Mouse (Mus musculus) heart, embryonic 16.5 days (tissue): ENCODE results near the gene Snapc5. TPM values are rescaled to one million over a fixed set of nuclear protein-coding genes. Genes with fewer than 3 reads are reported as not detected.

ENCODE experiments used
- ATAC-seq: fragments of 200-750 bp; cut with Nextera tagmentation; replicated peaks from 2 replicates; pipeline ENCODE4 v1.8.0; 2017; ENCODE audit warnings: moderate number of reproducible peaks; ENCODE audit not compliant: insufficient read depth, low FRiP score; ENCODE audit errors: extremely low read depth
- H3K27ac ChIP-seq: fragments of 300-500 bp; sonication (generic); 2 replicates; pipeline ENCODE4 v1.5.1; 2014; ENCODE audit warnings: mild to moderate bottlenecking, low read length, control low read depth, moderate library complexity
- H3K27me3 ChIP-seq: fragments of 300-500 bp; sonication (generic); 2 replicates; pipeline ENCODE4 v1.6.1; 2014; ENCODE audit warnings: low read length, mixed read lengths; ENCODE audit not compliant: control insufficient read depth, insufficient read depth
- H3K36me3 ChIP-seq: fragments of 300-500 bp; sonication (generic); 2 replicates; pipeline ENCODE4 v1.6.1; 2014; ENCODE audit not compliant: control insufficient read depth, insufficient read depth
- H3K4me1 ChIP-seq: fragments of 300-500 bp; sonication (generic); 2 replicates; pipeline ENCODE4 v1.6.1; 2014; ENCODE audit warnings: low read length, mixed read lengths; ENCODE audit not compliant: control insufficient read depth, insufficient read depth
- H3K4me2 ChIP-seq: fragments of 300-500 bp; sonication (generic); 2 replicates; pipeline ENCODE4 v1.6.1; 2014; ENCODE audit warnings: low read depth, mild to moderate bottlenecking, control low read depth, low read length
- H3K4me3 ChIP-seq: fragments of 300-500 bp; sonication (generic); 2 replicates; pipeline ENCODE4 v1.5.1; 2014; ENCODE audit warnings: mild to moderate bottlenecking, control low read depth, low read length
- H3K9ac ChIP-seq: fragments of 300-500 bp; sonication (generic); 2 replicates; pipeline ENCODE4 v1.6.1; 2014; ENCODE audit warnings: low read length, control low read depth
- H3K9me3 ChIP-seq: fragments of 300-500 bp; sonication (generic); replicated peaks from 2 replicates; pipeline ENCODE4 v1.6.1; 2016; ENCODE audit warnings: low read length; ENCODE audit not compliant: control insufficient read depth
- WGBS: fragments of 180-500 bp; shearing (Covaris S2); extraction: QIAGEN DNeasy Blood & Tissue Kit; methylation state at CpG from one replicate; pipeline ENCODE4 v1.1.7; 2014; 5-methylcytosine and 5-hydroxymethylcytosine counted together
- microRNA-seq: library from miRNA; unstranded; fragments of <30 nt; microRNA quantifications from one replicate; pipeline ENCODE4, GENCODE M21; 2017
- polyA plus RNA-seq: library from polyadenylated mRNA; unstranded; fragments of >200 nt; fragmentation: Nextera tagmentation; extraction: Ambion mirVana; gene quantifications from 2 replicates; pipeline ENCODE4 v1.2.1, GENCODE M21; 2015

Gene Snapc5
- polyA plus RNA-seq, 1 experiment from 2014 or later = 30.5 TPM

- Histone ChIP-seq H3K4me2 (no peak overlapping the region), H3K4me1 (peaks cover 16% of the 10 kb centered on the region), H3K36me3 (no peaks in the 10 kb centered on the region), H3K9ac (no peak overlapping the region), H3K4me3 (no peak overlapping the region), H3K9me3 (no peaks in the 10 kb centered on the region), H3K27me3 (no peaks in the 10 kb centered on the region), H3K27ac (no peak overlapping the region)
- ATAC-seq = no peak
These were observed 46.7 kb downstream of the Snapc5 start for GRCm38 (mm10) chr9:64225805-64226204.

GRCm38 (mm10) chr9:64227736-64228135, 48.7 kb downstream of the Snapc5 start:
- H3K9ac ChIP-seq = no peak overlapping the region
- no peak overlapping the region for H3K4me3 ChIP-seq
- 53% methylated on average over 12 of the region's 12 CpGs for WGBS
- no peaks in the 10 kb centered on the region for H3K27me3 ChIP-seq
- peaks cover 32% of the 10 kb centered on the region for H3K4me1 ChIP-seq
- no peaks in the 10 kb centered on the region for H3K9me3 ChIP-seq
- no peak overlapping the region for H3K27ac ChIP-seq
- no peak for ATAC-seq
- H3K4me2 ChIP-seq = no peak overlapping the region
- H3K36me3 ChIP-seq = no peaks in the 10 kb centered on the region

- H3K36me3 ChIP-seq = no peaks in the 10 kb centered on the region
- H3K9ac ChIP-seq = no peak overlapping the region
- no peak overlapping the region for H3K27ac ChIP-seq
- H3K4me1 ChIP-seq = peaks cover 32% of the 10 kb centered on the region
- H3K4me3 ChIP-seq = no peak overlapping the region
- H3K4me2 ChIP-seq = no peak overlapping the region
- ATAC-seq = no peak
- no peaks in the 10 kb centered on the region for H3K9me3 ChIP-seq
- no peaks in the 10 kb centered on the region for H3K27me3 ChIP-seq
These were observed 49.9 kb downstream of the Snapc5 start for GRCm38 (mm10) chr9:64228972-64229371.

GRCm38 (mm10) chr9:64231171-64231570, 52.1 kb downstream of the Snapc5 start:
- Histone ChIP-seq H3K4me1 (peaks cover 24% of the 10 kb centered on the region), H3K9ac (0 out of 2 replicates have a peak overlapping the region, but pooled peaks have one; percentile 17), H3K27ac (peak overlapping the region; percentile 66), H3K9me3 (no peaks in the 10 kb centered on the region), H3K4me3 (no peak overlapping the region), H3K4me2 (no peak overlapping the region), H3K27me3 (no peaks in the 10 kb centered on the region), H3K36me3 (no peaks in the 10 kb centered on the region)
- WGBS = 30% methylated on average over 5 of the region's 5 CpGs
- 0 out of 2 replicates have a peak, but pooled peaks have one; percentile 18 for ATAC-seq

- H3K4me3 ChIP-seq = no peak overlapping the region
- H3K9ac ChIP-seq = no peak overlapping the region
- WGBS = 68% methylated on average over 3 of the region's 3 CpGs
- H3K36me3 ChIP-seq = no peaks in the 10 kb centered on the region
- peak overlapping the region; percentile 66 for H3K27ac ChIP-seq
- no peak overlapping the region for H3K4me2 ChIP-seq
- no peaks in the 10 kb centered on the region for H3K27me3 ChIP-seq
- no peaks in the 10 kb centered on the region for H3K9me3 ChIP-seq
- peaks cover 21% of the 10 kb centered on the region for H3K4me1 ChIP-seq
- ATAC-seq = no peak
These were observed 52.6 kb downstream of the Snapc5 start for GRCm38 (mm10) chr9:64231674-64232073.

GRCm38 (mm10) chr9:64232257-64232957, 53.3 kb downstream of the Snapc5 start:
- 46% methylated on average over 9 of the region's 9 CpGs for WGBS

More at GRCm38 (mm10) chr9:64232257-64232957, 53.3 kb downstream of the Snapc5 start:
- Histone ChIP-seq H3K4me2 (no peak overlapping the region), H3K4me1 (peaks cover 20% of the 10 kb centered on the region), H3K9me3 (no peaks in the 10 kb centered on the region), H3K9ac (no peak overlapping the region), H3K36me3 (no peaks in the 10 kb centered on the region), H3K4me3 (no peak overlapping the region), H3K27me3 (no peaks in the 10 kb centered on the region), H3K27ac (peak overlapping the region; percentile 66)
- 0 out of 2 replicates have a peak, but pooled peaks have one; percentile 28 for ATAC-seq

Small RNAs within 50 kb of the gene (microRNA-seq; reads per million reads assigned to microRNA genes)
- not detected for gene Gm24106

Other genes starting within 250 kb of the Snapc5 start
- gene Smad6, start 157.2 kb upstream of the Snapc5 start, polyA plus RNA-seq = 12.8 and 13.7 TPM in 2 replicates
- gene Lctl, start 62.1 kb upstream of the Snapc5 start, polyA plus RNA-seq = not detected in 2 replicates
- 17.2 and 18.3 TPM in 2 replicates for gene Zwilch, start 6.2 kb upstream of the Snapc5 start, polyA plus RNA-seq
- gene Rpl4, start 5.9 kb upstream of the Snapc5 start, polyA plus RNA-seq = 681 and 801 TPM in 2 replicates
- 2.1 and 3.4 TPM in 2 replicates for gene Uchl4, start 55.9 kb downstream of the Snapc5 start, polyA plus RNA-seq
- gene Map2k1, start 74.4 kb downstream of the Snapc5 start, polyA plus RNA-seq = 86.8 and 98.1 TPM in 2 replicates
- 101 and 110 TPM in 2 replicates for gene Tipin, start 102.3 kb downstream of the Snapc5 start, polyA plus RNA-seq
- 19.6 and 21.2 TPM in 2 replicates for gene Dis3l, start 162.0 kb downstream of the Snapc5 start, polyA plus RNA-seq
- gene Megf11, start 206.4 kb downstream of the Snapc5 start, polyA plus RNA-seq = 0.58 and 0.59 TPM in 2 replicates